Mouse (Mus musculus) heart, adult 2 months (tissue): ENCODE results near the gene Celf1.

Source experiments
- CTCF ChIP-seq: fragments of 200-600 bp; IDR thresholded peaks from 2 replicates; pipeline ENCODE4 v1.8.1; 2022; ENCODE audit warnings: antibody characterized with exemption, mild to moderate bottlenecking, moderate library complexity
- POLR2A ChIP-seq: fragments of 200-500 bp; IDR thresholded peaks from 2 replicates; pipeline ENCODE4 v1.6.1; 2011; ENCODE audit warnings: mild to moderate bottlenecking, low read depth, low read length, control low read depth; ENCODE audit not compliant: insufficient read depth

DNA sequence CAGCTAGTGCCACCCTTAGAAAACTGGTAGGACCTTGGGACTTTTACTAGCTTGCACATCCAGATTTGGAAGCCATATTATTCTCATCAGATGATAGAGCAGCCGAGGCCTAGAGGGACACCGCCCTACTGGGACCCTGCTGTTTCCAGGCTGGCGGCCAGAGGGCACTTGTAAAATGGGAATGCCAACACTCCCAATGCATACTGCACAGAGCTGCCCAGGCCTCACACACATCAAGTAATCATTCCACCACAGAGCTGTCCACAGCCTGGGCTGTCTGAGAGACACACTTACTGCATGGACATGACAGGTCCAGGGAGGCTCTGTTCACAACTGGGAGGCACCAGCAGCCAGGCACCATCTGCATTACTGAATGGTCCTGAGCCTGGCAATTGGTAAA, 126.3 kb downstream of the Celf1 start:
- TF ChIP-seq CTCF (no peak), POLR2A (no peak)
